Mouse (Mus musculus): Measurements from ENCODE around the gene Olfr559. TPM values are rescaled to one million over a fixed set of nuclear protein-coding genes. Genes with fewer than 3 reads are reported as not detected.

Gene Olfr559
- not detected in 2 replicates for polyA plus RNA-seq (2015; fragmentation: Nextera tagmentation; extraction: Ambion mirVana)

GRCm38 (mm10) chr7:102727391-102727790 is at the start of gene Olfr559:
Olfr559 (minus strand) TSS chr7:102727491.
- Histone ChIP-seq H3K4me2 (no peak within 1 kb of the TSS), H3K27ac (replicated peaks) (no peak within 1 kb of the TSS), H3K4me3 (replicated peaks) (no peak within 1 kb of the TSS), H3K9ac (no peak within 1 kb of the TSS), H3K27me3 (no peaks in the 10 kb centered on the region), H3K36me3 (replicated peaks) (no peaks in the 10 kb centered on the region), H3K4me1 (replicated peaks) (no peaks in the 10 kb centered on the region), H3K9me3 (replicated peaks) (no peaks in the 10 kb centered on the region)
- ATAC-seq (ENCODE audit: insufficient read depth) = no peak

- Histone ChIP-seq H3K36me3 (replicated peaks) (no peaks in the 10 kb centered on the region), H3K9ac (no peak within 1 kb of the TSS), H3K9me3 (replicated peaks) (no peaks in the 10 kb centered on the region), H3K4me2 (no peak within 1 kb of the TSS), H3K27ac (replicated peaks) (no peak within 1 kb of the TSS), H3K4me3 (replicated peaks) (no peak within 1 kb of the TSS), H3K4me1 (replicated peaks) (no peaks in the 10 kb centered on the region), H3K27me3 (no peaks in the 10 kb centered on the region)
- 30% methylated on average over 2 of the region's 2 CpGs for WGBS (ENCODE audit: insufficient replicate concordance)
- no peak for ATAC-seq (ENCODE audit: insufficient read depth)
These were observed 43.6 kb upstream of the Olfr559 start, which contains the start of gene Olfr561 for GRCm38 (mm10) chr7:102770921-102771320. Olfr561 (plus strand) TSS chr7:102771221.

- Histone ChIP-seq H3K36me3 (replicated peaks) (no peaks in the 10 kb centered on the region), H3K9me3 (replicated peaks) (no peaks in the 10 kb centered on the region), H3K4me2 (no peak within 1 kb of the TSS), H3K27ac (replicated peaks) (no peak within 1 kb of the TSS), H3K4me3 (replicated peaks) (no peak within 1 kb of the TSS), H3K9ac (no peak within 1 kb of the TSS), H3K4me1 (replicated peaks) (no peaks in the 10 kb centered on the region), H3K27me3 (no peaks in the 10 kb centered on the region)
- WGBS (ENCODE audit: insufficient replicate concordance) = 57% methylated on average over 4 of the region's 4 CpGs
- no peak for ATAC-seq (ENCODE audit: insufficient read depth)
These were observed 32.0 kb upstream of the Olfr559 start, which contains the start of the genes Olfr560 and Olfr78 for GRCm38 (mm10) chr7:102759266-102759665. Olfr560 (minus strand) TSS chr7:102759366. Olfr78 (minus strand) TSS chr7:102759471.

GRCm38 (mm10) chr7:102752086-102752485 is 24.8 kb upstream of the Olfr559 start:
- Histone ChIP-seq H3K27ac (replicated peaks) (no peak overlapping the region), H3K27me3 (no peaks in the 10 kb centered on the region), H3K4me3 (replicated peaks) (no peak overlapping the region), H3K4me1 (replicated peaks) (no peaks in the 10 kb centered on the region), H3K4me2 (no peak overlapping the region), H3K9ac (no peak overlapping the region), H3K9me3 (replicated peaks) (no peaks in the 10 kb centered on the region), H3K36me3 (replicated peaks) (no peaks in the 10 kb centered on the region)
- WGBS (ENCODE audit: insufficient replicate concordance) = 16% methylated on average over 1 of the region's 1 CpGs
- ATAC-seq (ENCODE audit: insufficient read depth) = no peak

- no peak overlapping the region for H3K4me2 ChIP-seq
These were observed 10.4 kb upstream of the Olfr559 start for GRCm38 (mm10) chr7:102737705-102738104.

GRCm38 (mm10) chr7:102733793-102734192 is 6.5 kb upstream of the Olfr559 start:
- H3K27me3 ChIP-seq = no peaks in the 10 kb centered on the region
- no peak overlapping the region for H3K4me3 ChIP-seq (replicated peaks)
- no peaks in the 10 kb centered on the region for H3K36me3 ChIP-seq (replicated peaks)
- H3K9ac ChIP-seq = no peak overlapping the region
- no peak for ATAC-seq (ENCODE audit: insufficient read depth)
- 53% methylated on average over 1 of the region's 1 CpGs for WGBS (ENCODE audit: insufficient replicate concordance)
- H3K27ac ChIP-seq (replicated peaks) = no peak overlapping the region
- H3K4me1 ChIP-seq (replicated peaks) = no peaks in the 10 kb centered on the region
- H3K9me3 ChIP-seq (replicated peaks) = no peaks in the 10 kb centered on the region
- H3K4me2 ChIP-seq = no peak overlapping the region

More at GRCm38 (mm10) chr7:102737705-102738104, 10.4 kb upstream of the Olfr559 start:
- no peaks in the 10 kb centered on the region for H3K9me3 ChIP-seq (replicated peaks)
- H3K27me3 ChIP-seq = no peaks in the 10 kb centered on the region
- H3K4me1 ChIP-seq (replicated peaks) = no peaks in the 10 kb centered on the region
- no peak for ATAC-seq (ENCODE audit: insufficient read depth)
- H3K36me3 ChIP-seq (replicated peaks) = no peaks in the 10 kb centered on the region
- 37% methylated on average over 2 of the region's 2 CpGs for WGBS (ENCODE audit: insufficient replicate concordance)
- no peak overlapping the region for H3K9ac ChIP-seq
- H3K4me3 ChIP-seq (replicated peaks) = no peak overlapping the region
- no peak overlapping the region for H3K27ac ChIP-seq (replicated peaks)

- Histone ChIP-seq H3K27me3 (no peaks in the 10 kb centered on the region), H3K27ac (replicated peaks) (no peak within 1 kb of the TSS), H3K36me3 (replicated peaks) (no peaks in the 10 kb centered on the region), H3K9ac (no peak within 1 kb of the TSS), H3K4me2 (no peak within 1 kb of the TSS), H3K4me3 (replicated peaks) (no peak within 1 kb of the TSS), H3K4me1 (replicated peaks) (no peaks in the 10 kb centered on the region), H3K9me3 (replicated peaks) (no peaks in the 10 kb centered on the region)
- WGBS (ENCODE audit: insufficient replicate concordance) = 21% methylated on average over 1 of the region's 1 CpGs
- no peak for ATAC-seq (ENCODE audit: insufficient read depth)
These were observed 8.3 kb downstream of the Olfr559 start, which contains the start of gene Olfr33 for GRCm38 (mm10) chr7:102718970-102719369. Olfr33 (minus strand) TSS chr7:102719070.

GRCm38 (mm10) chr7:102701915-102702314 is 25.4 kb downstream of the Olfr559 start, which contains the start of gene Olfr558:
Olfr558 (plus strand) TSS chr7:102702215.
- no peak within 1 kb of the TSS for H3K27ac ChIP-seq (replicated peaks)
- H3K4me3 ChIP-seq (replicated peaks) = no peak within 1 kb of the TSS
- no peak for ATAC-seq (ENCODE audit: insufficient read depth)
- H3K36me3 ChIP-seq (replicated peaks) = no peaks in the 10 kb centered on the region
- H3K9ac ChIP-seq = no peak within 1 kb of the TSS
- no peak within 1 kb of the TSS for H3K4me2 ChIP-seq
- H3K4me1 ChIP-seq (replicated peaks) = no peaks in the 10 kb centered on the region
- no peaks in the 10 kb centered on the region for H3K27me3 ChIP-seq
- H3K9me3 ChIP-seq (replicated peaks) = no peaks in the 10 kb centered on the region

- no peak for ATAC-seq (ENCODE audit: insufficient read depth)
- H3K4me3 ChIP-seq (replicated peaks) = no peak overlapping the region
- H3K27me3 ChIP-seq = no peaks in the 10 kb centered on the region
- WGBS (ENCODE audit: insufficient replicate concordance) = 62% methylated on average over 7 of the region's 7 CpGs
- H3K4me2 ChIP-seq = no peak overlapping the region
- no peaks in the 10 kb centered on the region for H3K9me3 ChIP-seq (replicated peaks)
- H3K27ac ChIP-seq (replicated peaks) = no peak overlapping the region
- no peak overlapping the region for H3K9ac ChIP-seq
- H3K4me1 ChIP-seq (replicated peaks) = no peaks in the 10 kb centered on the region
- H3K36me3 ChIP-seq (replicated peaks) = no peaks in the 10 kb centered on the region
These were observed 28.8 kb downstream of the Olfr559 start for GRCm38 (mm10) chr7:102698461-102698860.

GRCm38 (mm10) chr7:102695358-102696125 is 31.7 kb downstream of the Olfr559 start, which contains the start of gene Olfr557:
Olfr557 (plus strand) TSS chr7:102695910.
- ATAC-seq (ENCODE audit: insufficient read depth) = no peak
- Histone ChIP-seq H3K4me1 (replicated peaks) (no peaks in the 10 kb centered on the region), H3K27ac (replicated peaks) (no peak within 1 kb of the TSS), H3K9me3 (replicated peaks) (no peaks in the 10 kb centered on the region), H3K27me3 (no peaks in the 10 kb centered on the region), H3K36me3 (replicated peaks) (no peaks in the 10 kb centered on the region), H3K4me3 (replicated peaks) (no peak within 1 kb of the TSS), H3K9ac (no peak within 1 kb of the TSS), H3K4me2 (no peak within 1 kb of the TSS)
- 63% methylated on average over 5 of the region's 5 CpGs for WGBS (ENCODE audit: insufficient replicate concordance)

- under 1% methylated on average over 40 of the region's 40 CpGs for WGBS (ENCODE audit: insufficient replicate concordance)
- no peaks in the 10 kb centered on the region for H3K36me3 ChIP-seq (replicated peaks)
- peak within 1 kb of the TSS; percentile 74 for H3K4me2 ChIP-seq
- H3K9ac ChIP-seq = peak within 1 kb of the TSS; percentile 50; the same call in 1 of the 2 replicates
- peak within 1 kb of the TSS; percentile 56 for H3K4me3 ChIP-seq (replicated peaks)
- no peaks in the 10 kb centered on the region for H3K4me1 ChIP-seq (replicated peaks)
- H3K27ac ChIP-seq (replicated peaks) = no peak within 1 kb of the TSS
- H3K9me3 ChIP-seq (replicated peaks) = no peaks in the 10 kb centered on the region
- ATAC-seq (ENCODE audit: insufficient read depth) = peak; percentile 96
- H3K27me3 ChIP-seq = no peaks in the 10 kb centered on the region
These were observed 40.3 kb downstream of the Olfr559 start, which contains the start of gene Trim68 for GRCm38 (mm10) chr7:102686944-102687501. Trim68 (minus strand) TSS chr7:102687327.
